Mouse (Mus musculus) liver, adult 2 months (tissue): Measurements from ENCODE around the gene Krtap24-1.

Source experiments
- CTCF ChIP-seq: fragments of 200-500 bp; IDR thresholded peaks from 2 replicates; pipeline ENCODE4 v1.5.1; 2011; ENCODE audit warnings: low read depth, low read length, control low read depth
- POLR2A ChIP-seq: fragments of 200-500 bp; IDR thresholded peaks from 2 replicates; pipeline ENCODE4 v1.6.1; 2011; ENCODE audit warnings: low read length, control low read depth; ENCODE audit not compliant: insufficient read depth; ENCODE audit errors: extremely low read depth

- TF ChIP-seq POLR2A = no peak
- no peak for TF ChIP-seq CTCF
These were observed 39.0 kb upstream of the Krtap24-1 start for GRCm38 (mm10) chr16:88651082-88651481.
